Mouse (Mus musculus) midbrain, postnatal 0 days (tissue): ENCODE measurements around the gene Themis3. TPM values are rescaled to one million over a fixed set of nuclear protein-coding genes. Genes with fewer than 3 reads are reported as not detected.

Experiments used
- ATAC-seq: fragments of 200-750 bp; cut with Nextera tagmentation; 2 replicates; pipeline ENCODE4 v1.8.0; 2017; ENCODE audit warnings: moderate number of reproducible peaks, mild to moderate bottlenecking, moderate TSS enrichment, moderate library complexity; ENCODE audit not compliant: low FRiP score
- DNase-seq: peaks from one replicate; pipeline ENCODE4 v3.0.0-alpha.2; 2015; ENCODE audit warnings: low spot score
- H3K27ac ChIP-seq: fragments of 300-500 bp; sonication (generic); 2 replicates; pipeline ENCODE4 v1.5.1; 2014; ENCODE audit warnings: low read depth, mild to moderate bottlenecking, low read length, mixed read lengths
- H3K27me3 ChIP-seq: fragments of 300-500 bp; sonication (generic); 2 replicates; pipeline ENCODE4 v1.6.1; 2014; ENCODE audit warnings: low read length, control low read depth, mixed read lengths; ENCODE audit not compliant: insufficient read depth
- H3K36me3 ChIP-seq: fragments of 300-500 bp; sonication (generic); 2 replicates; pipeline ENCODE4 v1.6.1; 2014; ENCODE audit warnings: low read length, control low read depth, mixed read lengths; ENCODE audit not compliant: insufficient read depth
- H3K4me1 ChIP-seq: fragments of 300-500 bp; sonication (generic); 2 replicates; pipeline ENCODE4 v1.6.1; 2014; ENCODE audit warnings: mild to moderate bottlenecking, control low read depth, antibody characterized with exemption, low read length, mixed read lengths; ENCODE audit not compliant: insufficient read depth
- H3K4me2 ChIP-seq: fragments of 300-500 bp; sonication (generic); 2 replicates; pipeline ENCODE4 v1.6.1; 2014; ENCODE audit warnings: low read depth, mild to moderate bottlenecking, low read length, mixed read lengths; ENCODE audit not compliant: poor library complexity, severe bottlenecking
- H3K4me3 ChIP-seq: fragments of 300-500 bp; sonication (generic); 2 replicates; pipeline ENCODE4 v1.5.1; 2014; ENCODE audit warnings: low read depth, mild to moderate bottlenecking, low read length, moderate library complexity
- H3K9ac ChIP-seq: fragments of 300-500 bp; sonication (generic); replicated peaks from 2 replicates; pipeline ENCODE4 v1.6.1; 2014; ENCODE audit warnings: mild to moderate bottlenecking, low read length, moderate library complexity, mixed read lengths; ENCODE audit not compliant: poor library complexity, severe bottlenecking
- H3K9me3 ChIP-seq: fragments of 300-500 bp; sonication (generic); 2 replicates; pipeline ENCODE4 v1.6.1; 2016; ENCODE audit warnings: low read length, control low read depth
- CTCF ChIP-seq: IDR thresholded peaks from 2 replicates; pipeline ENCODE4 v1.5.1; 2016; ENCODE audit warnings: antibody characterized with exemption, mild to moderate bottlenecking
- WGBS: fragments of 180-500 bp; shearing (Covaris S2); extraction: QIAGEN DNeasy Blood & Tissue Kit; methylation state at CpG from one replicate; pipeline ENCODE4 v1.1.7; 2014; 5-methylcytosine and 5-hydroxymethylcytosine counted together
- polyA plus RNA-seq: library from polyadenylated mRNA; unstranded; fragments of >200 nt; fragmentation: Nextera tagmentation; extraction: Ambion mirVana; gene quantifications from 2 replicates; pipeline ENCODE4 v1.2.1, GENCODE M21; 2015
- total RNA-seq: library from RNA; depleted of rRNA; stranded (reverse); fragments of >200 nt; gene quantifications from 2 replicates; pipeline ENCODE4 v1.2.3, GENCODE M21; 2014

Gene Themis3
- total and polyA plus RNA-seq, 2 experiments from 2014 or later = not detected

- Histone ChIP-seq H3K27me3 (no peaks in the 10 kb centered on the region; the same call in 1 of the 2 replicates), H3K4me3 (no peak overlapping the region), H3K9ac (no peak overlapping the region), H3K36me3 (no peaks in the 10 kb centered on the region), H3K9me3 (no peaks in the 10 kb centered on the region), H3K27ac (no peak overlapping the region), H3K4me1 (no peaks in the 10 kb centered on the region), H3K4me2 (no peak overlapping the region)
- DNase-seq = peak; percentile 37
- no peak for ATAC-seq
- no peak for TF ChIP-seq CTCF
- WGBS = 77% methylated on average over 13 of the region's 13 CpGs
Measured at GRCm38 (mm10) chr17:66586078-66586477, 8.3 kb downstream of the Themis3 start.

DNA sequence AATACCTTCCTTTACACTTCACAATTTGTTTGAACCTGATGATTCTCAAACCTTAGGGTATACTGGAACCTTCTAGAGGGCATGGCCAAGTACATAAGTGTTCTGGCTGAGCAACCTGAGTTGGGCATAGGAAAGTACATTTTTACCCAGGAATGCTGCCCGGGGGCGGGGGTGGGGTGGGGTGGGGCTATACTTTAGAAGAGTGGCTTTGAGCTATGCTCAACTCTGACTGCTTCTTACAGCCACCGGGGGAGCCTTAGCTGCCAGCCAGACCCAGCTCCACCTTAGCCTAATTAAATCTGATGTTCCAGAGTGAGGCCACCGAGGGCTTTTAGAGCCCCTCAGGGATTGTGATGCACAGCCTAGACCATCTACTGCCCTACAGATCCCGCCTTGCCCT is 13.4 kb downstream of the Themis3 start:
- DNase-seq (no peak), ATAC-seq (no peak)
- H3K27ac ChIP-seq = no peak overlapping the region
- H3K9me3 ChIP-seq = no peaks in the 10 kb centered on the region
- no peaks in the 10 kb centered on the region for H3K36me3 ChIP-seq
- H3K4me2 ChIP-seq = no peak overlapping the region
- no peak overlapping the region for H3K9ac ChIP-seq
- 77% methylated on average over 5 of the region's 5 CpGs for WGBS
- H3K27me3 ChIP-seq = no peaks in the 10 kb centered on the region
- H3K4me3 ChIP-seq = no peak overlapping the region
- no peaks in the 10 kb centered on the region for H3K4me1 ChIP-seq
- TF ChIP-seq CTCF = no peak

DNA sequence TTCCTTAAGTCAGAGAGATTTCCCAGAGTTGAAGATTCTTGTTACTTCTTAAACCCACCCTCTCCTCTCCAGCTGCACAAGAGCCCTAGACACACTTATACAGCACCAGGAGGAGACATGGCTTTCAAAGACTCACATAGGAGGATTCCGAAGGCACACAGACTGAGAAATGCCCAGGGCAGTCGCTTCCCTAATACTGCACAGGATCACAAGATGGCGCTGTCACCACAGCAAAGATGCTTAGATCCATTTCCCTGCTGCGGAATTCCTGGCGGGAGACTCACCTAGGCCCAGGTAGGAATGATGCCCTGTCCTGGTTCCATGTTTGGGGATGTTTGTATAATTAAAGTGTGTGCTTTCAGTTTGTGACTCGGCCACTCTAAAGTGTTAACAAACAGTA is 16.4 kb downstream of the Themis3 start:
- no peak overlapping the region for H3K4me3 ChIP-seq
- H3K27ac ChIP-seq = no peak overlapping the region
- no peak overlapping the region for H3K4me2 ChIP-seq
- peak; percentile 94 for TF ChIP-seq CTCF
- H3K27me3 ChIP-seq = no peaks in the 10 kb centered on the region
- 11% methylated on average over 6 of the region's 6 CpGs for WGBS
- H3K9me3 ChIP-seq = no peaks in the 10 kb centered on the region
- peak; percentile 85 for DNase-seq
- no peaks in the 10 kb centered on the region for H3K4me1 ChIP-seq
- H3K36me3 ChIP-seq = no peaks in the 10 kb centered on the region
- no peak for ATAC-seq
- H3K9ac ChIP-seq = no peak overlapping the region

- 54% methylated on average over 6 of the region's 6 CpGs for WGBS
- no peaks in the 10 kb centered on the region for H3K36me3 ChIP-seq
- no peaks in the 10 kb centered on the region for H3K27me3 ChIP-seq
- DNase-seq (no peak), ATAC-seq (no peak)
- no peaks in the 10 kb centered on the region for H3K9me3 ChIP-seq
- no peak overlapping the region for H3K4me2 ChIP-seq
- no peak overlapping the region for H3K27ac ChIP-seq
- H3K4me3 ChIP-seq = no peak overlapping the region
- H3K9ac ChIP-seq = no peak overlapping the region
- no peak for TF ChIP-seq CTCF
- no peaks in the 10 kb centered on the region for H3K4me1 ChIP-seq
Measured at GRCm38 (mm10) chr17:66577507-66577906, 16.9 kb downstream of the Themis3 start.

- ATAC-seq = no peak
- no peak overlapping the region for H3K9ac ChIP-seq
- no peak for DNase-seq
- no peaks in the 10 kb centered on the region for H3K36me3 ChIP-seq
- no peaks in the 10 kb centered on the region for H3K4me1 ChIP-seq
- TF ChIP-seq CTCF = no peak
- H3K27me3 ChIP-seq = no peaks in the 10 kb centered on the region
- H3K4me3 ChIP-seq = no peak overlapping the region
- WGBS = 62% methylated on average over 4 of the region's 4 CpGs
- H3K9me3 ChIP-seq = no peaks in the 10 kb centered on the region
- H3K4me2 ChIP-seq = no peak overlapping the region
- H3K27ac ChIP-seq = no peak overlapping the region
Measured at GRCm38 (mm10) chr17:66572677-66573060, 21.8 kb downstream of the Themis3 start.

DNA sequence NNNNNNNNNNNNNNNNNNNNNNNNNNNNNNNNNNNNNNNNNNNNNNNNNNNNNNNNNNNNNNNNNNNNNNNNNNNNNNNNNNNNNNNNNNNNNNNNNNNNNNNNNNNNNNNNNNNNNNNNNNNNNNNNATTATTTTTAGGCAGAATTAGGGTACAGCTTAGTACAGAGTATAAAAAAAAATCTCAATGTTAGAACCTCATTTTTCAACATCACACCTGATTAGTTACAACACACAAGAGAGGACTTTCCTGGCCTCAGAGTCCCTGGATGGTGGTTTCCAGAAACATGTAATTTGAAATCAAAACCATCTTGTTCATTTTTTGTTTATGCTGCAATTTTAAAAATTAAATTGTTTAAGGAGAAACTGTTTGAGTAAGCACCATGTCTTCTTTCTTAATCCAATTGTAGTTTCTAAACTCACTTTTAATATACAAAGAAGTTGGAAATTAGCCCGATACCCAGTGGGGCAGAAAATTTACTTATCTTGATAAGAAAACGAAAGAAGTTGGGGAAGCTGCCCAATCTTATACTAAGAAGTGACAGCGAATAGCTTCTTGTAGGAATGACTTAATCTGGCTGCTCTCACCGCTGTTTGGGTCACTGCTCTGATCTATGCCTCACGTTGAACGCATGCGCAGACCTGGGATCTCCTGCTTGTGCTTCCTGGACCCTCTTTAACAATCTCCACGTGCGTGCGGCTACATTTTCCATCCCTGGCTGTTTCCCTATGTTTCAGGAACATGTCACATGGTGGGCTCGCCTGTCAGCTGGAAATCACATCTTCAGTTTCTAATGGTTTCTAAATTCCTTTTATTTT is 22.4 kb downstream of the Themis3 start:
- TF ChIP-seq CTCF = no peak
- no peak overlapping the region for H3K4me2 ChIP-seq
- no peak for DNase-seq
- no peaks in the 10 kb centered on the region for H3K9me3 ChIP-seq
- no peak overlapping the region for H3K9ac ChIP-seq
- no peak overlapping the region for H3K4me3 ChIP-seq
- H3K27ac ChIP-seq = no peak overlapping the region
- no peak for ATAC-seq
- H3K27me3 ChIP-seq = no peaks in the 10 kb centered on the region
- H3K36me3 ChIP-seq = no peaks in the 10 kb centered on the region
- no peaks in the 10 kb centered on the region for H3K4me1 ChIP-seq
- 57% methylated on average over 11 of the region's 11 CpGs for WGBS
